Mouse (Mus musculus) embryonic facial prominence, embryonic 12.5 days (tissue): ENCODE data around the gene Dut. TPM values are rescaled to one million over a fixed set of nuclear protein-coding genes. Genes with fewer than 3 reads are reported as not detected.

Experiments used
- ATAC-seq: fragments of 200-750 bp; cut with Nextera tagmentation; 2 replicates; pipeline ENCODE4 v1.8.0; 2017; ENCODE audit not compliant: insufficient number of reproducible peaks, insufficient read depth, low FRiP score, low TSS enrichment
- H3K27ac ChIP-seq: fragments of 300-500 bp; sonication (generic); 2 replicates; pipeline ENCODE4 v1.5.1; 2016; ENCODE audit warnings: mild to moderate bottlenecking
- H3K27me3 ChIP-seq: fragments of 300-500 bp; sonication (generic); 2 replicates; pipeline ENCODE4 v1.6.1; 2016; ENCODE audit warnings: mild to moderate bottlenecking, moderate library complexity
- H3K36me3 ChIP-seq: fragments of 300-500 bp; sonication (generic); 2 replicates; pipeline ENCODE4 v1.6.1; 2016; ENCODE audit warnings: mild to moderate bottlenecking
- H3K4me1 ChIP-seq: fragments of 300-500 bp; sonication (generic); 2 replicates; pipeline ENCODE4 v1.6.1; 2016
- H3K4me2 ChIP-seq: fragments of 300-500 bp; sonication (generic); replicated peaks from 2 replicates; pipeline ENCODE4 v1.6.1; 2016; ENCODE audit warnings: mild to moderate bottlenecking, moderate library complexity
- H3K4me3 ChIP-seq: fragments of 300-500 bp; sonication (generic); 2 replicates; pipeline ENCODE4 v1.5.1; 2016; ENCODE audit warnings: mild to moderate bottlenecking
- H3K9ac ChIP-seq: fragments of 300-500 bp; sonication (generic); 2 replicates; pipeline ENCODE4 v1.6.1; 2016; ENCODE audit warnings: mild to moderate bottlenecking, moderate library complexity
- H3K9me3 ChIP-seq: fragments of 300-500 bp; sonication (generic); 2 replicates; pipeline ENCODE4 v1.6.1; 2016; ENCODE audit warnings: mild to moderate bottlenecking, moderate library complexity
- WGBS: fragments of 180-500 bp; shearing (Covaris S2); methylation state at CpG from one replicate; pipeline ENCODE4 v1.1.7; 2016; 5-methylcytosine and 5-hydroxymethylcytosine counted together
- polyA plus RNA-seq: library from polyadenylated mRNA; unstranded; fragments of >200 nt; fragmentation: Nextera tagmentation; extraction: Ambion mirVana; gene quantifications from 2 replicates; pipeline ENCODE4 v1.2.1, GENCODE M21; 2016

Gene Dut
- polyA plus RNA-seq, 1 experiment from 2014 or later = 167 TPM

DNA sequence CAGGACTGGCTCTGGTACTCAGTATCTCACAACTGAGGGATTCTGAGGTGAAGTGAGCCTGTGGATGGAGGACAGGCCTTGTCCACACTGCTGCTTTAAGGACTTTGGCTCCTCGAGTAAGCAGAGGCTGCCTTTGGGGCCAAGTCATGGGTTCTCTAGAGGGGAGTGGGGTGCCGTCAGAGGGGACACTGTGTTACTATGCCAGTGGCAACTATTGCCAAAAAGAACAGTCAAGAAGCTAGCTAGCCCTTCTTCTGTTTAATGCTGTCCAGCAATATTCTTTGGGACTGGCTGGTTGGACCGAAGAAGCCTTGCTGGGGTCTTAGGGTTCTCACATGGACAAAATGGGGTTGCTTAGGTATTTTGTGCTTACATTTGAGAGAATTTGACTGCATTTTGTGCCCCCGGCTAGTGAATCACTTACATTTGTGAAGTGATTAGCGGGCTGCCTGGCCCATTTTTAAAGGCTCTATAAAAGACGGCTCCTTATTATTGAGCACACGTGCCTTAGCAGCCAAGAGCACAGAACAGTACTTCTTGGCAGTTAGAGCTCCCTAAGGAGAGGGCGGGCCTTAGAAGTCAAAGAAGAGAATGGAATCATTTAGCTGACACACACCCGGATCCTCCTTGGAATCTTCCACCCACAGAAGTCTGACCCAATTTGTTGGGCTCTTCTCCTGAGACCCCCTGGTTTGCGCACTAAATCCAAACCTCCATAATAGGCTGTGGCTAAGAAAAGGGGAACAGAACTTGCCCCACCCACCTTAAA is 43.4 kb downstream of the Dut start:
- Histone ChIP-seq H3K27ac (no peak overlapping the region), H3K4me3 (no peak overlapping the region), H3K9ac (no peak overlapping the region), H3K4me1 (0 out of 2 replicates have a peak, but pooled peaks cover 3% of the 10 kb centered on the region), H3K27me3 (no peaks in the 10 kb centered on the region), H3K4me2 (no peak overlapping the region), H3K36me3 (no peaks in the 10 kb centered on the region), H3K9me3 (no peaks in the 10 kb centered on the region)
- 79% methylated on average over 10 of the region's 10 CpGs for WGBS
- no peak for ATAC-seq

DNA sequence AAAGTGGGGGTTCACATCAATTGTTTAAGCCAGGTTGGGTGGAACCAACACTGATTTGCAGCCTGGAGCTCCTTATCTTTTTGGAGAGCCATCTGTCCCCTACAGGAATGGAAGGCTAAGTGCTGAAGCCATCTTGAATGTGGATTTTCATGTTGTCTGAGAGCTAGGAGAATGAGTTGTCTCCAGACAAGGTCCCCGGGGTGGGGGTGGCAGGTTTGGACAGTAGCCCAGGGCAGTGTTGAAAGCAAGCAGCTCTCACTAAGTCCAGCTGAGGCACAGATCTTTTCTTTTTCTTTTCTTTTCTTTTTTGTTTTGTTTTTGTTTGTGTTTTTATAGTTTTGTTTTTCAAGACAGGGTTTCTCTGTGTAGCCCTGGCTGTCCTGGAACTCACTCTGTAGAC is 44.1 kb downstream of the Dut start:
- WGBS = 89% methylated on average over 1 of the region's 1 CpGs
- no peak overlapping the region for H3K4me2 ChIP-seq
- H3K27ac ChIP-seq = no peak overlapping the region
- no peaks in the 10 kb centered on the region for H3K36me3 ChIP-seq
- H3K27me3 ChIP-seq = no peaks in the 10 kb centered on the region
- H3K9me3 ChIP-seq = no peaks in the 10 kb centered on the region
- H3K9ac ChIP-seq = no peak overlapping the region
- no peak overlapping the region for H3K4me3 ChIP-seq
- 0 out of 2 replicates have a peak, but pooled peaks cover 3% of the 10 kb centered on the region for H3K4me1 ChIP-seq
- no peak for ATAC-seq

- ATAC-seq = no peak
- Histone ChIP-seq H3K9me3 (no peaks in the 10 kb centered on the region), H3K36me3 (no peaks in the 10 kb centered on the region), H3K9ac (no peak overlapping the region), H3K4me3 (no peak overlapping the region), H3K27ac (no peak overlapping the region), H3K4me1 (0 out of 2 replicates have a peak, but pooled peaks cover 3% of the 10 kb centered on the region), H3K4me2 (no peak overlapping the region), H3K27me3 (no peaks in the 10 kb centered on the region)
- WGBS = 66% methylated on average over 7 of the region's 7 CpGs
Observed at GRCm38 (mm10) chr2:125292616-125293015, 45.6 kb downstream of the Dut start.

GRCm38 (mm10) chr2:125293969-125294491 is 47.0 kb downstream of the Dut start:
- 81% methylated on average over 5 of the region's 5 CpGs for WGBS
- Histone ChIP-seq H3K4me3 (no peak overlapping the region), H3K27ac (no peak overlapping the region), H3K9me3 (no peaks in the 10 kb centered on the region), H3K36me3 (no peaks in the 10 kb centered on the region), H3K4me1 (0 out of 2 replicates have a peak, but pooled peaks cover 3% of the 10 kb centered on the region), H3K4me2 (no peak overlapping the region), H3K27me3 (no peaks in the 10 kb centered on the region), H3K9ac (no peak overlapping the region)
- ATAC-seq = no peak

GRCm38 (mm10) chr2:125295526-125295925 is 48.5 kb downstream of the Dut start:
- no peak overlapping the region for H3K27ac ChIP-seq
- peaks cover 2% of the 10 kb centered on the region for H3K36me3 ChIP-seq
- 88% methylated on average over 3 of the region's 3 CpGs for WGBS
- no peak for ATAC-seq
- H3K4me2 ChIP-seq = no peak overlapping the region
- H3K27me3 ChIP-seq = no peaks in the 10 kb centered on the region
- H3K4me1 ChIP-seq = 0 out of 2 replicates have a peak, but pooled peaks cover 3% of the 10 kb centered on the region
- no peaks in the 10 kb centered on the region for H3K9me3 ChIP-seq
- no peak overlapping the region for H3K4me3 ChIP-seq
- no peak overlapping the region for H3K9ac ChIP-seq

GRCm38 (mm10) chr2:125298841-125299240 is 51.9 kb downstream of the Dut start:
- no peaks in the 10 kb centered on the region for H3K27me3 ChIP-seq
- 98% methylated on average over 1 of the region's 1 CpGs for WGBS
- peaks cover 33% of the 10 kb centered on the region for H3K36me3 ChIP-seq
- H3K4me2 ChIP-seq = no peak overlapping the region
- H3K4me3 ChIP-seq = no peak overlapping the region
- H3K4me1 ChIP-seq = 0 out of 2 replicates have a peak, but pooled peaks cover 3% of the 10 kb centered on the region
- no peak for ATAC-seq
- no peak overlapping the region for H3K9ac ChIP-seq
- H3K27ac ChIP-seq = no peak overlapping the region
- H3K9me3 ChIP-seq = no peaks in the 10 kb centered on the region

GRCm38 (mm10) chr2:125301877-125302624 is 55.1 kb downstream of the Dut start:
- H3K9me3 ChIP-seq = no peaks in the 10 kb centered on the region
- 53% methylated on average over 9 of the region's 9 CpGs for WGBS
- no peak overlapping the region for H3K4me2 ChIP-seq
- H3K4me3 ChIP-seq = no peak overlapping the region
- H3K36me3 ChIP-seq = peaks cover 55% of the 10 kb centered on the region
- no peaks in the 10 kb centered on the region for H3K4me1 ChIP-seq
- H3K27me3 ChIP-seq = no peaks in the 10 kb centered on the region
- H3K27ac ChIP-seq = no peak overlapping the region
- H3K9ac ChIP-seq = no peak overlapping the region
- ATAC-seq = no peak

DNA sequence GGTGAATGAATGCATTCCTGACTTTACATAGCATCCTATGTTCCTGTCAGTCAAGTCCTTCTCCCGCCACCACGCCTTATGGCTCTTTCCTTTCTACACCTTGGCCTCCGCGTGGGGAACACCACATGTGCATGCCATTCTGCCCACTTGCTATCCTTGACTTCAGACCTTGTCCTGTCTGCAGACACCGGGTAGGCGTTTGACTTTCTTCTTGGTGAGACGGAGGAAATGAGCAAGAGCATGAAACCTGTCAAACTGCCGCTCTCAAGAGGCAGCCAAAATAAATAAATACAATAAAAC is 55.6 kb downstream of the Dut start:
- H3K4me1 ChIP-seq = no peaks in the 10 kb centered on the region
- H3K36me3 ChIP-seq = peaks cover 61% of the 10 kb centered on the region
- H3K4me2 ChIP-seq = no peak overlapping the region
- H3K9me3 ChIP-seq = no peaks in the 10 kb centered on the region
- 76% methylated on average over 8 of the region's 8 CpGs for WGBS
- ATAC-seq = no peak
- H3K27ac ChIP-seq = no peak overlapping the region
- no peak overlapping the region for H3K4me3 ChIP-seq
- H3K27me3 ChIP-seq = no peaks in the 10 kb centered on the region
- H3K9ac ChIP-seq = no peak overlapping the region

DNA sequence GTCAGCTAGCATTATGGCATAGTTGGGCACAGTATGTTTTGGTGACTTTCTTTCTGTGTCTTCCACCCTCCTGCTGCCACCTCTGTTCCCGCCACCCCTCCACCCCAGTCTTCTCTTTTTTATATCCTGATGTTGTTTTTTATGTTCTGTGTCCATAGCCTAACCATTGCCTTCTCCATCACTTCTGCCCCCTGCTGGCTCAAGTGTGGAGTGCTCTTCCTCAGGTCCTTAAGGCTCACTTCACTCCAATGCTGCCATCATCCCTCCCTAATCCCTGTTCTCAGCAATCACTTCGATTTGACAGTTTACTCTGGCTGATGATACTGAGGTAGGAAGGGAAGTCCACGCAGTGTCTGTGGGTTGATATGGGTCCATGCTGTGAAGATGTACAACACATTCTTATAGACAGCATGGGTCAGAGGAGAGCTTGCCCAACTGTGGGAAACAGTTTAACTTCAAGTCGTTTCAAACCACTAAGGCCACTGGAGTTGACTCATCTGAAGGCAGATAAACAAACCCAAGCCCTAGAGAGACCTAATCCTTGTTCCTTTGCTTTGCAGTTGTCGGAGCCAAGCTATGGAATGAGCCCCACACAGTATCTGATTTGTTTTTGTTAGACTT is 56.9 kb downstream of the Dut start:
- Histone ChIP-seq H3K4me1 (no peaks in the 10 kb centered on the region), H3K9ac (no peak overlapping the region), H3K9me3 (no peaks in the 10 kb centered on the region), H3K27me3 (no peaks in the 10 kb centered on the region), H3K4me2 (no peak overlapping the region), H3K36me3 (peaks cover 74% of the 10 kb centered on the region), H3K4me3 (no peak overlapping the region), H3K27ac (no peak overlapping the region)
- WGBS = 74% methylated on average over 5 of the region's 5 CpGs
- ATAC-seq = no peak

DNA sequence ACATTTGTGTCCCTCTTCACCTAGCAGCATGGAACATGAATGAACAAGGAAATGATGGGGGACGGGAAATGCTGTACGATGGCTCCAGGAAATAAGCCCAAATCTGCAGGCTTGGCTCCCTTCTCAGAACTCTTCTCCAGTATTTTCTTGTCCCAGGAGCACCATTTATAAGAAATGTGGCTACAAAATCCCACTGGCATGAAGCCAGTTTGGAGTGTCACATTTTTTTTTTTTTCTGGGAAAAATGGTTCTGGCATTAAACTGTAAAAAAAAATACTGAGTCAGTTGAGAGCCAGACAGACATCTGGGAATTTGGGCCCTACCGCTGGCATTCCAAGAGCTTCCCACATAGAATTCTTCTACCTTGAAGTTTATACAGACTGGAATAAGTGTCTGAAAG is 57.8 kb downstream of the Dut start:
- Histone ChIP-seq H3K9me3 (no peaks in the 10 kb centered on the region), H3K9ac (no peak overlapping the region), H3K36me3 (peaks cover 82% of the 10 kb centered on the region), H3K4me1 (no peaks in the 10 kb centered on the region), H3K4me3 (no peak overlapping the region), H3K4me2 (no peak overlapping the region), H3K27me3 (no peaks in the 10 kb centered on the region), H3K27ac (no peak overlapping the region)
- WGBS = 96% methylated on average over 3 of the region's 3 CpGs
- no peak for ATAC-seq

GRCm38 (mm10) chr2:125305671-125306070 is 58.7 kb downstream of the Dut start:
- WGBS = 85% methylated on average over 3 of the region's 3 CpGs
- ATAC-seq = no peak
- H3K27ac ChIP-seq = no peak overlapping the region
- peaks cover 82% of the 10 kb centered on the region for H3K36me3 ChIP-seq
- H3K9me3 ChIP-seq = no peaks in the 10 kb centered on the region
- no peaks in the 10 kb centered on the region for H3K27me3 ChIP-seq
- no peak overlapping the region for H3K4me2 ChIP-seq
- H3K4me1 ChIP-seq = no peaks in the 10 kb centered on the region
- H3K9ac ChIP-seq = no peak overlapping the region
- H3K4me3 ChIP-seq = no peak overlapping the region
